Mouse (Mus musculus): ENCODE measurements around the gene Ate1.
A peak's percentile ranks its signal among the peaks of the same experiment; 100 is the strongest.
"Not testable (repeated sequence)": the region's sequence is repeated elsewhere in the genome, so short reads cannot be mapped to it uniquely, and the experiment has no call there.

Gene Ate1

DNA sequence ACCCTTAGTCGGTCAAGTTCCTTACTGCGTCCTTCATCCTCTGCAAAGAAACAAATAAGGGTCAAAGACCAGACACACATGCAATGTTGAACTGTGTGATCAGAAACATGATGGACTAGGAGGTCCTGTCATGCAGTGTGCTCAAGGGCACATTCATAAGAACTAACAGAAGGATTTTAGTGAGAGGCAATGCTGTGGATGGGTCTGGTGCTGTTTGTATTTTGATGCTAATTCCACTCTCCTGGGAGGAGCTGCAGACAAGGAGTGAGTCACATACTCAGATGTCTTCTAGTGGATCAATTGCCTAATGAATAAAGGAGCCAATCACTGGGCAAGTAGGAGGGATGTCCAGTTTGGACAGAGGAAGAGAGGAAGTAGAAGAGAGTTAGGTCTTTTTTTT lies 125.5 kb downstream of the Ate1 start:
- DNase-seq: no peak

DNA sequence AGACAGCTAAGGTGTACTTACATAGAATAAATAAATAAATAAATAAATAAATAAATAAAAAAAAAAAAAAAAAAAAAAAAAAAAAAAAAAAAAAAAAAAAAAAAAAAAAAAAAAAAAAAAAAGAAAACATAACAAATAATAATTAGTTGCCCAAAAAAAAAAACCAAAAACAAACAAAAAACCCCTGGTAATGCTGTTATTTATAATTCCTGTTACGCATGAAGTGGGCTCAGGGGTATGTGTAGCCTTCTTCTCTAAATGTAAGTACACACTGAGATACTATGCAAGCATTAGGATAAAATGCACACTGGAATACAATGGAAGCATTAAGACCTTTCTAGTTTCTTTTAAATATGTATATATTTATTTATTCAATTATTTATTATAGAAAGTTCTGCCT lies 130.1 kb downstream of the Ate1 start:
- DNase-seq: not testable (repeated sequence)

DNA sequence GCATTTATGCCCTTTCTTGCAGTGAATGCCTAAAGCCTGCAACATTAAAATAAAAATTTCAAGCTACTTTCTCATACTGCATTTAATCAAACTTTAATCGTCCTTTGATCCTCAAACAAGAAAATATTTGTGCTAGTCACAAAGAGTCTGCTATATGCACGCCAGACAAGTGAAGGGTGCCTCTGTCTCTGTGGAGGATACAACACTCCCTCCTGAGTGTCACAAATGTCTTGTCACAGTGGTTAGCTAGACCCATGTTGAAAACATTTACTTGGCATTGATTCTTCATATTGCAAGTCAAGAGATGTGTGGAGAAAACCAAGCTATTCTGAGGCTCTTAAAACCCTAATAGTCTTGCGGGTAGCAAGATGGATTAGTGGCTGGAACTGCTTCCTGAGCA lies 133.9 kb downstream of the Ate1 start:
- no peak for DNase-seq

DNA sequence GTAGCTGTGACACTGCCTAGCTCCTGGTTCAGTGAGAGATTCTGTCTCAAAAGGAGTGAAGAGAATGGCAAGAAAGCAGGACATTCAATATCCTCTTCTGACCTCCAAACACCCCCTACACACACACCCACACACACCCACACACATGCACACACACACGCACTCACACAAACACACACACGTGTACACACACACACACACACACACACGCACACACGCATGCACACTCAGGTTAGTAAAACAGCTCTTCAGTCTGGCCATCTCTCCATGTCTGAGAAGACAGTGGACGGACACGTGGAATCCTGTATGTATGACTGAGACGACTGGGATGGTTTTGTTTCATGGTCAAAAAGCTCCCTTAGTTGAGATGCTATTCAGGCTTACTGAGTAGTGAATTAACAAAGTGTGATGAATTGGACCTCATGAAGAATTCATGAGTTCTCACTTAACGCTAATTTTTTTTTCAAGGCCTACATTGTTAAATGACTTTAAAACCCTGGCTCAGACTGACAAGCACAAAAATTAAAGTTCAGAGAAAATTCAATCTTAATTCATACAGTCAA lies 134.4 kb downstream of the Ate1 start:
- no peak for DNase-seq

DNA sequence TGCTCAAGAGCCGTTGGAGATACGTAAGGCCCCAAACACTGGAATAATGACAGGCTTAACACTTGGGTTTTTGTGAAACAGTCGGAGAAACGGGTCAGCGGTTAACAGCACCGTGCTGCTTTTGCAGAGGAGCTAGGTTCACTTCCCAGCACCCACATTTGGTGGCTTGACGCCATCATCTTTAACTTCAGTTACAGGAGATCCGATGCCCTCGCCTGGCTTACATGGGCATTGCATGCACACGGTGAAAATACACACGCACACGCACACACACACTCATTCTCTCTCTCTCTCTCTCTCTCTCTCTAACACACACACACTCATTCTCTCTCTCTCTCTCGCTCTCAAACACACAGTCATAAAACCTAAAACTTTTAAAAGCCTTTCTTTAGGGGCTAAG lies 138.0 kb downstream of the Ate1 start:
- no peak for DNase-seq

DNA sequence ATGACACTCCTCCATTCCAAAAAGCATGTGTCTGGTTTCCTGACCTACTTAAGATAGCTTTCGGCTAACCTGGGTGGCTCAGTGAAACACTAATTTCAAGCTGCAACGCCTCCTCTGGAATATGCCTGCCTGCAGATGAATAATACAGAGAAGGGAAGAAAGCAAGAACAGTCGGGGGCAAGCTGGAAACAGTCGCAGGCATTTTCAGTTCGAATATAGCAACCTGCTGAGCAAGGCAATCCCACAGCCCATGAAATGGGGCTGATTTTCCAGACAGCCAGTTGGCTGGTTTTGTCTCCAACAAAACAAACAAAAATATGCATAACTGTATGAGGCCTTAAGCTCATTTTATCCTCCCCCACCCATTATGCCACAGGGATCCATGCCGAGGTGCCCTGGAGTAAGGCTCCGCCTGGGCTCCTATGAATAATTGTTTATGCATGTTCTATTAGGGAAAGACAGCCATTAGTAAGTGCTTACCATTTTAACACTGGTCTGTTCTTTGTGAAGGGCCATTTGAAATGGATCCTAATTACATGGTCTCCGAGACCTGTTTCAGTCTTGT lies 138.7 kb downstream of the Ate1 start:
- DNase-seq: peak; percentile 36

DNA sequence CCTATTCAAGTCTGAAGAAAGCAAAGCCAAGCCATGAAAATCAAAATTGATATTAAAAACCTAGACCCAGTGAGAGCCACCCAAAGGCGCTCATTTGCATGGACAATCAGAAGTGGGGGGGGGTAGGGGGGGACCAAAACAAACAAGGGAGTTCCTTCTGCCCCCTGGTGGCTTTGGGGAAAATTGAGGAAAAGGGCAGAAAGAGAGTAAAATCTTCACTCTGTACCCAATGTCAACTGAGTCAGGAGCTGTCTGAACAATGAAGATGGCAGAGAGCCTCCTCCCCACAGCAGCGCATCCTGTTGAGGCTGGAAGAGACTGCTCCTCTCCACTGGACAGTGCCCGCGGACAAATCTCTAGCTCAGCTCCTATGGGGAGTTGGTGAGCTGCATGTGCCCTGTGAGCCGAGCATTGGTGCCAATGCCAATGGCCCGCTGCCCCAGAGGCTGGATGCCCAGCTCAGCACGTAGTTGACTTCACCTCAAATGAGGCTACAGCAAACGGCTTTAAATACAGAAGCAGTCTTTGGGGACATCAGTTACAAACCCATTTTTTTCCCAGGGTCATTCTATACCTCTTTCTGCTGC lies 139.3 kb downstream of the Ate1 start:
- peak; percentile 17 for DNase-seq

DNA sequence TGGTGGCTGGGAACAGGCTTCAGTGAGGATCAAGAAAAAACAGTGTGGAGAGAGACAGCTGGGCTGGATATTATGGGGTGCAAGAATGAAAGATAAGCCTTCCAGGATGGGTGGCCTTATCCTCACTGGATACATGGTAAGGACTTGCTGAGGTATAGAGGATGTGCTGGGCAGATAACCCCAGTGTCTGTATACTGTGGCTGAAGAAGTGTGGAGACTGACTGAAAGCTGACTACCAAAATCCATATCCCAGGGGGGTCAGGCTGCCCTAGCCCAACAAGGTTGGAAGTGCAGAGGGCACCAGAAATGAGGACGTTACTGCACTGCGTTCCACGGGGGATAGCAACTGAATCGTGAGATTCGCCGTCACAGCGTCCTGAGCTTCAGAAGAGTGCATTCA lies 139.8 kb downstream of the Ate1 start:
- DNase-seq: no peak

DNA sequence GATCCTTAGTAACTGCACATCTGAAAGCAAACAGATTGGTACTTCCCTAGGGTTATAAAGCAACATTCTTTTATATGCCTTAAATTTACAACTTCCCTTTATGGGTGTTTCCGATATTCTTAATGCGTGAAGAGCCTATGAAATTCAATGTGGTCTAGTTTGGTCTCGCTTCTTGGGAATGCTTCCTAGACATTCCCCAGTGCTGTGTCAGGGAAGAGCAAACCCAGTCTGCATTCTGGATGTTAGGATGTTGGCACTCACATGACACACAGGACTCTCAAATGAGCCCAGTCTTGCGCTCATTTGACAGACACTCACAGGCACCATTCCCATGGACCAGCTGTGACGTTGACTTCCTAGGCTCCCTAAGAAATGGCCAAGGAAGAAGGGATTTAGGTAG lies 140.3 kb downstream of the Ate1 start:
- DNase-seq: no peak

DNA sequence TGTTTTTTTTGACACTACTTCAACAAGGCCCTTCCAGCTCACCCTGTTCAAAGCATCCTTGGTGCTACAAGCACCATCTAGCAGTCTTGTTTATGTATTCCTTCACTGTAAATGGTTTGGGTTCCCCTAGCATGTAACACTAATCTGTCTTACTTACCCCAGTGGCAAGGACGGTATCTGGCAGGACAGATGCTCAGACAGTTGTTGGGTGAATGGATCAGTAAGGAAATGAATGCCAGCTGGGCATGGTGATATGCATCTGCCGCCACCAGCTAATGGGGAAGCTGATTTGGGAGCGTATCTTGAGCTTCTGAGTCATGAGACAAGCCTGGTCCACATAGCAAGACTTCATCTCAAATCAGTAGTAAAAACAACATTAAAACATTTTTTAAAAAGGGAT lies 141.9 kb downstream of the Ate1 start:
- DNase-seq: no peak

DNA sequence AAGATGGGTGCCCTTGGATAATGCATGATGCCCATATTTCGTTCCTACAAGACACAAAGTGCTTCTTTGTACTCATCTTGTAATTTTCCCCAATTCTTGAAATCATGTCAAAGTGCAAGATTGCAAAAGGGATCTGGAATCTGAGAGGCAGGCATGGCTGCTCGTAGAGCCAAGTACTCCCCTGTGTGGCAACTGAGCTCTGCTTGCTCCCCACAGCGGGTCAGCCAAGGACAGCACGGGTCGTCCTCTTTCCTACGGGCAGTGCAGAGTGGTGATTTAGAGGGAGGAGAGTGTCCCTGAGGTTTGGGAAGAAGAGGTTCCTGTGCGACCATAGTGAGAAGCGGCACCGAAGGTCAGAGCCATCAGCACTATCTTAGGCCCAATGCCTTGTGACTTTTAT lies 145.9 kb downstream of the Ate1 start:
- DNase-seq: no peak

DNA sequence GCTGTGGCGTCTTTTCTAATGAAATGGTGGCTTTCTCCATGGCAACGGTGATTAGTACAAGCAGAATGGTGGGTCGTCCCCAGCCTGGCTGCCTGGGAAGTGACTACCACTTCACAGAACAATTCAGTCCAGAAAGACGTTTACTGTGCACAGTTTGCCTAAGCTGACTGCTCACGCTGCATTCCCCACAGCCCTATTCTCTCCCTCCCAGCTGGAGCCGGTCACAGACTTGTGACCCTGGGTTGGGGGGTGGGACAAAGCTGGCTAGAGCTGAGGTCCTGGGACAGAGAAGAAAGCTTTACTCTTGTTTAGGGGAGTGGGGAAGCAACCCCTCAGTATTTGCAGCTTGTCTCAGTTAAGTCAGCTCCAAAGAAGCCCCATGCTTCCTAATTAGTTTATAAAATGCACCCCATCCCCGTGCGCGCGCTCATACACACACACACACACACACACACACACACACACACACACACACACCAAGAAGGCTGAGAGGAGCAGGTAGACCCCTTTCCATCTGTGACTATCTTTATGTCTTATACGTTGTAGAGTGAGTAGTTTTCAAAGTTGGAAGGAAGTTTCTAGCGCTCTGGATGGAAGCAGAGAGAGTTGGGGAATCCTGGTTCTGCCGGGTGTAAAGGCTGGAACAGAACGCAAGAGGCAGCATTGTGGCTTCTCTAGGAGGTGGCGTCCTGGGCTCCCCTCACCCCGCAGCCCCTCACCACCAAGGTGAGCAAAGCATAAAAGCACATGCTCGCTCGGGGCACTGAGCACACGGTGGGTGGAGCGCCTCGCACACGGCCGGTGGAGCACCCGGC lies 151.1 kb downstream of the Ate1 start:
- peak; percentile 61 for DNase-seq

DNA sequence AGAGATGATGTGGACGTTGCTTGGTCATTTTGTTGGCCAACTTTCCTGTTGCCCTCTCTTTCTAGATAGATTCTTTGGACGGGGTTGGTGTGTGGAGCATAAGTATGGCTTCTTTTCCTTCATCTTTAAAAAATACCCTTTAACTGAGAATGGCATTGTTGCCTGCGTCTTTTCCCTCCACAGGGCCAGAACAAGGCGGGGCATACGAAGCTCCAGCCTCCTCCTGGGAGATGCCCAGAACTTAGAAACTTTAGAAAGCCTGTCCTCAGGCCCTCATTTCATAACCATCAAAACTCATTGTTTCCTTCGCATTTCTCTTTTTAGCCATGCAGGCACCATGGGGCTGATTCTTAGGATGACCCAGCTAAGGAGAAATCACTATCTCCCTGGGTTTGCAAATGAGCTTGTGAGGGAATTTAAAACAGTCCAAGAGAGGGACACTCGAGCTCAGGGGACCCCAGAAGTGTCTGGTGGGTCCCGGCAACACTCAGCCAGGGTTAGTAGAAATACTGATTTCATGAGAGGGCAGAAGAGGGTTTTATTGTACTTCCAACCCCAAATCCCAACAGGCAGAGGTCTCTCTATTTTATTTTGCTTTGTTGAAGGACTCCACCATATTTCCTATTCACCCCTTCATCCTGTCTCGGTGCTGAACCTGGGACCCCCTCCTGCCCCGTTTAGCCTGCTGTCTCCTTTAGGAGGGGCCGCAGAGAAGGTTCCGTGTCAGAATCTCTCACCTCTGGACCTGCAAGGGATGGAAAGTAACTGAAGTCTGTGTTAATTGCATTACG lies 151.9 kb downstream of the Ate1 start:
- DNase-seq: no peak

DNA sequence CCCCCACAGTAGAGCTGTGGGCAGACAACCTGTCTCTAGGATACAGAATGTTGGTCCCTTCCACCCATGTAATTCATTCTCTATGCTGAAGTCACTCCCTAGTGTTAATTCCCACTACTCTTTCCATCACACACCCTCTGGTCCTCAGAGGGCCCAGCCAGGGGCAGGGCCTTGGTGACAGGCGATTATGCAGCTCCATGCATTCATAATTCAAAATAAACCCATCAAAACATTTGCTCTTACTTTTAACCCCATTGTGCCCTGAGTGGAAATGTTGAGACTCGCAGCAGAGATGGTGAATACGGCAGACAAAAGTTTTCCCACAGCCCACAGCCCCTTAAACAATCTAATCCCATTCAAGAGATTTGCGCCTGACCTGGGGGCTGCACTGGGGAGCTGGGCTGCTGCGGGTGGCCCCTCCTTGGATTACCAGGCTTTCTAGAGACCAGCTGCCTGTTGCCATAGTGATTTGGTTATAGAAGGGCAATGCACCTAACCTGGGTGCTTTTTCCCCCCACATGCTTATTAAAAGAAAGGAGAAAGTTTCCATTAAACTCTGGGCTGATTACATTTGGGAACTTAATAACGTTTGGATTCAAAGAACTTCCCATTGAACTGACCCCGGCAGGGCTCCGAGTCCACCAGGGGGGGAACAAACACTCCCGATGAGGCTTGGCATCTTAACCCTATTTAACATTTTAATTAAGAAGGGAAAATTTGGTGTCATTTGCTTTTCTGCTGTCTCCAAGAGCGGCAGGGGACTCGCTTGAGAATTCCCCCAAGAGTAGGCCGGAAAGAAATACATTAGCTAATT lies 152.7 kb downstream of the Ate1 start:
- DNase-seq: peak; percentile 48

DNA sequence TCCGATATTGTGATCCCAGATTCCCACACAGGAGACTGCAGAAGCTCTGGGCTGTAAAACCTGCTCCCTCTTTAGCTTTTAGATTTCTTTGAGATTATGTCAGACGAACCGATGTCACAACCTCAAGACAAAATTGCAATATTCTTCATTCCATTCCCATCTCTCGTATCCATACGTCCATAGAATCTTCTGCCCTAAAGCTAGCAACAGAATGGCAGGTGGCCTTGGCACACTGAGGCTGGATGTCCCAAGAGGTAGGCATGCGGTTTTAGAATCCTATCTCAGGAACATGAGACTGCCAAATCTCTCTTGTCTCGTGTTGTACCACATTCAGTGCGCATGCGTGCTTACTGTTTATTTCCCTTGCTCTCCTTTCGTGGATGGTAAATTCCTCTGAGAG lies 154.5 kb downstream of the Ate1 start:
- no peak for DNase-seq

Measured in retina, postnatal 1 day (tissue).